Mouse (Mus musculus): ENCODE data around the gene Ccdc87. TPM values are rescaled to one million over a fixed set of nuclear protein-coding genes. Genes with fewer than 3 reads are reported as not detected.
"Not testable (repeated sequence)": the region's sequence is repeated elsewhere in the genome, so short reads cannot be mapped to it uniquely, and the experiment has no call there.

The Ccdc87 gene
- total and polyA plus RNA-seq, 2 experiments from 2014 or later: 1.0 to 1.2 TPM

DNA sequence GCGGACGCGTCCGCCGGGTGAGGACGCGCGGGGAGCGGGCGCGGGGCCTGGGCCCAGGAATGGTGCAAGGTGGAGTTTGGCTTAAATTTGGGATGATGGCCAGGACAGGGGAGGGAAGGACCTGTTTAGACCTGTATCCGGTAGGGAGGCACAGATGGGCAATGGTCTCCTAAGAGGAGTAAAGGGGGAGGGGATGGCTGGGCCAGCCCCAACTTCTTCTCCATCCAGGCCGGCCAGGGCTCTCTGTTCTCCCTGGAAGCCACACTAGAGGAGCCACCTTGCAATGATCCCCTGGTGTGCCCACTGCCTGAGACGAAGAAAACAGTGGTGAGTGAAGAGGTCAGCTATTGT is 16.3 kb downstream of the Ccdc87 start:
- Histone ChIP-seq H3K27ac (ENCODE audit: low read depth, low read length) (no peak overlapping the region), H3K9me3 (ENCODE audit: low read length) (no peaks in the 10 kb centered on the region), H3K4me3 (ENCODE audit: low read depth, low read length) (peak overlapping the region; percentile 58), H3K4me1 (ENCODE audit: insufficient read depth, low read length) (0 out of 2 replicates have a peak, but pooled peaks cover 8% of the 10 kb centered on the region), H3K27me3 (ENCODE audit: insufficient read depth, low read length) (no peaks in the 10 kb centered on the region), H3K4me2 (ENCODE audit: low read depth, low read length, poor library complexity, severe bottlenecking) (peak overlapping the region; percentile 80), H3K9ac (replicated peaks; ENCODE audit: low read length, poor library complexity, severe bottlenecking) (peak overlapping the region; percentile 68), H3K36me3 (ENCODE audit: insufficient read depth, low read length) (peaks cover 29% of the 10 kb centered on the region)
- ATAC-seq (ENCODE audit: low FRiP score): no peak; the same call in none of the 2 replicates
- DNase-seq (ENCODE audit: low spot score): no peak
- under 1% methylated on average over 14 of the region's 14 CpGs for WGBS
- TF ChIP-seq CTCF (IDR thresholded peaks at IDR 0.05): no peak

DNA sequence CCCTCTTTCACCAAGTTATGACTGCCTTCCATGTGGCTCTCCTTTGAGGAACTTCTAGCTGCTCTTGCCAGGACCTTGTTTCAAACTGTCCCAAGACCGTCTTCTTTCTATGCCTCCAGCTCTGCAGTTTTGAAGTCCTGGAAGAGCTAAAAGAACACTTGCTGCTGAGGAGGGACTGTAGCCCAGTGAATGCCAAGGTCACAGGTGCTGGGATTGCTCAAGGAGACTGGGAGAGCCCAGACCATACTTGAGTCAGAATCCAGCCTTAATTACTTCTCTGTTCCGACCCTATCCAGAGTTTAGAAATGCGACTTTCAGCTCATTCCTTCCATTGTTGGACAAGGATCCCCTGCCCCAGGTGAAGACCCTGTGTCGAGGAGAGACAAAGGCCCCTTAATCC is 16.8 kb downstream of the Ccdc87 start:
- no peak for TF ChIP-seq CTCF (IDR thresholded peaks at IDR 0.05)
- 54% methylated on average over 4 of the region's 4 CpGs for WGBS

DNA sequence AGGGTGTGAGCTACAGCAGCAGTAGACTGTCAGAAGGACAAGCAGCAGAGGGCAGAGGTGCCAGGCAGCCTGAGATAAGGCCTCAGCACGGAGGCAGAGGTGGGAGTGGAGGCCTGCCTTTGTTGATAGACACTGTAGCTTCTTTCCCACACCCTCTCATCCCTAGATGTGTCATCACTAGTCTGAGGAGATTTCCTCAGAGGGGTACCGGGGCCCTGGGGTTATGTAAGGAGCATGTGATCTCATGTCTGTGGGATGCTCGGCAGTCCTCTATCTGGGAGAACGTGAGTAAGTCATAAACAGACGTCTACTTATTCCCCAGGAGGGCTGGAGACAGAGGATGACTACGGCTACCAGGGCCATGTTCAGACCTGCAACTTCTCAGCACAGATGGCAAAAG is 19.9 kb downstream of the Ccdc87 start:
- TF ChIP-seq CTCF (IDR thresholded peaks at IDR 0.05): no peak
- H3K4me1 ChIP-seq (ENCODE audit: insufficient read depth, low read length): 0 out of 2 replicates have a peak, but pooled peaks cover 8% of the 10 kb centered on the region
- no peak overlapping the region for H3K4me2 ChIP-seq (ENCODE audit: low read depth, low read length, poor library complexity, severe bottlenecking)
- no peak overlapping the region for H3K27ac ChIP-seq (ENCODE audit: low read depth, low read length)
- H3K9me3 ChIP-seq (ENCODE audit: low read length): no peaks in the 10 kb centered on the region
- DNase-seq (ENCODE audit: low spot score) (no peak), ATAC-seq (ENCODE audit: low FRiP score) (no peak)
- 76% methylated on average over 6 of the region's 6 CpGs for whole genome bisulfite sequencing
- no peak overlapping the region for H3K4me3 ChIP-seq (ENCODE audit: low read depth, low read length)
- H3K36me3 ChIP-seq (ENCODE audit: insufficient read depth, low read length): peaks cover 34% of the 10 kb centered on the region
- no peaks in the 10 kb centered on the region for H3K27me3 ChIP-seq (ENCODE audit: insufficient read depth, low read length)
- no peak overlapping the region for H3K9ac ChIP-seq (replicated peaks; ENCODE audit: low read length, poor library complexity, severe bottlenecking)

More for the DNA sequence above, 16.8 kb downstream of the Ccdc87 start:
- DNase-seq (ENCODE audit: low spot score) (no peak), ATAC-seq (ENCODE audit: low FRiP score) (no peak)
- peak overlapping the region; percentile 80 for H3K4me2 ChIP-seq (ENCODE audit: low read depth, low read length, poor library complexity, severe bottlenecking)
- H3K27me3 ChIP-seq (ENCODE audit: insufficient read depth, low read length): no peaks in the 10 kb centered on the region
- H3K4me1 ChIP-seq (ENCODE audit: insufficient read depth, low read length): 0 out of 2 replicates have a peak, but pooled peaks cover 8% of the 10 kb centered on the region
- H3K9ac ChIP-seq (replicated peaks; ENCODE audit: low read length, poor library complexity, severe bottlenecking): peak overlapping the region; percentile 68; the same call in 1 of the 2 replicates
- no peaks in the 10 kb centered on the region for H3K9me3 ChIP-seq (ENCODE audit: low read length)
- H3K4me3 ChIP-seq (ENCODE audit: low read depth, low read length): peak overlapping the region; percentile 58; the same call in 1 of the 2 replicates
- no peak overlapping the region for H3K27ac ChIP-seq (ENCODE audit: low read depth, low read length)
- peaks cover 34% of the 10 kb centered on the region for H3K36me3 ChIP-seq (ENCODE audit: insufficient read depth, low read length)

DNA sequence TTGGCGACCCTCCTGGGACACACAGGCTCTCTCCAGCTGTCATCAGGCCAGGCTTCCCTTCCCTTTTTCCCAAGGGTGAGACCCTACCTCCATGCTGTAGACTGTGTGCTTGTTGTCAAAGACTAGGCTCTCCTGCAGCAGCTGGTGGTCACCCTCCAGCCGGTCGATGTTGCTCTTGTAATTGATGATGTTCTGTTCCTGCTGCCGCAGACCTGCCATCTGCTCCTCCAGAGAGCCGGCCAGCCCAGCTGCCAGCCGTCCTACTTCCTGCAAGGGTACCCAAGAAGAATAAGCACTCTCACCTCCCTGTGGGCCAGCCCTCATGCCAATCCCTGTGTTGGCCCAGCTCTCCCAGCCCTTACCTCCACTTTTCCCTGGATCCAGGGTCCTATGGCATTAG is 23.9 kb downstream of the Ccdc87 start:
- Histone ChIP-seq H3K4me2 (ENCODE audit: low read depth, low read length, poor library complexity, severe bottlenecking) (no peak overlapping the region), H3K4me3 (ENCODE audit: low read depth, low read length) (no peak overlapping the region), H3K4me1 (ENCODE audit: insufficient read depth, low read length) (no peaks in the 10 kb centered on the region), H3K27ac (ENCODE audit: low read depth, low read length) (no peak overlapping the region), H3K9ac (replicated peaks; ENCODE audit: low read length, poor library complexity, severe bottlenecking) (no peak overlapping the region), H3K27me3 (ENCODE audit: insufficient read depth, low read length) (no peaks in the 10 kb centered on the region), H3K9me3 (ENCODE audit: low read length) (no peaks in the 10 kb centered on the region), H3K36me3 (ENCODE audit: insufficient read depth, low read length) (peaks cover 28% of the 10 kb centered on the region)
- ATAC-seq (ENCODE audit: low FRiP score): no peak
- DNase-seq (ENCODE audit: low spot score): peak; percentile 32
- no peak for TF ChIP-seq CTCF (IDR thresholded peaks at IDR 0.05)
- 65% methylated on average over 6 of the region's 6 CpGs for WGBS

DNA sequence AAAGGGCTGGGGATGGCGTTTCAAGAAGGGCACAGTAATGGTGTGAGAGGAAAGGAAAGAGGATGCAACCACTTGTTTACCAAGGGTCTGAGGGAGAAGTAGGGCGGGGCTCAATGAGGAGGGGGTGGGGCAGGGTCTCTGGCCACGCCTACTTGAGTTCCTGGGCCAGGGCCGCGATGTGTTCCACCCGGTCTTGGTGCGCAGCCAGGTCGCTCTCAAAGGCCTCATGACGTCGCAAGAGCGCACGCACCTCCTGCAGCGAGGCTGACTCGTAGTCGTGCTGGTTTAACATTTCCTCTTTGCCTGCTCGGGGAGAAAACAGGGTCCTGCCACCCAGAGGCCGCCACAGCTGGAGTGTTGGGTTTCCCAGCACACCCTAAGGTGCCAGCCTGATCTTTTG is 26.0 kb downstream of the Ccdc87 start:
- no peak for TF ChIP-seq CTCF (IDR thresholded peaks at IDR 0.05)
- no peaks in the 10 kb centered on the region for H3K27me3 ChIP-seq (ENCODE audit: insufficient read depth, low read length)
- H3K9me3 ChIP-seq (ENCODE audit: low read length): no peaks in the 10 kb centered on the region
- no peak overlapping the region for H3K27ac ChIP-seq (ENCODE audit: low read depth, low read length)
- ATAC-seq (ENCODE audit: low FRiP score) (no peak), DNase-seq (ENCODE audit: low spot score) (peak; percentile 35)
- 5% methylated on average over 17 of the region's 17 CpGs for WGBS
- H3K4me2 ChIP-seq (ENCODE audit: low read depth, low read length, poor library complexity, severe bottlenecking): no peak overlapping the region; the same call in 1 of the 2 replicates
- H3K9ac ChIP-seq (replicated peaks; ENCODE audit: low read length, poor library complexity, severe bottlenecking): 0 out of 2 replicates have a peak overlapping the region, but pooled peaks have one; percentile 33
- no peaks in the 10 kb centered on the region for H3K4me1 ChIP-seq (ENCODE audit: insufficient read depth, low read length)
- H3K4me3 ChIP-seq (ENCODE audit: low read depth, low read length): no peak overlapping the region
- peaks cover 8% of the 10 kb centered on the region for H3K36me3 ChIP-seq (ENCODE audit: insufficient read depth, low read length)

DNA sequence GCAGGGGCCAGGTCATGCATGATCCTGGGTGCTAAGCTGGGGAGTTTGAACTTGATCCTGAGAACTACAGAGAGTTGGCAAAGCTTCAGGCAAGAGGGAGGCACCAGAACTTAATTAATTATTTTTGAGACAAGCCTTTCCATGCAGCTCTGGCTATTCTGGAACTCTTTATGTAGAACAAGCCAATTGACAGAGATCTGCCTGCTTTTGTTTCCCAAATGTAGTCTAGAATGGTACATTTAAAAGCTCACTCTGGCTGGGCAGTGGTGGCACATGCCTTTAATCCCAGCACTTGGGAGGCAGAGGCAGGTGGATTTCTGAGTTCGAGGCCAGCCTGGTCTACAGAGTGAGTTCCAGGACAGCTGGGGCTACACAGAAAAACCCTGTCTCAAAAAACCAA is 35.4 kb downstream of the Ccdc87 start:
- not testable (repeated sequence) for DNase-seq (ENCODE audit: low spot score); ATAC-seq (ENCODE audit: low FRiP score); H3K9me3 ChIP-seq (ENCODE audit: low read length); H3K4me3 ChIP-seq (ENCODE audit: low read depth, low read length); H3K4me2 ChIP-seq (ENCODE audit: low read depth, low read length, poor library complexity, severe bottlenecking); H3K9ac ChIP-seq (replicated peaks; ENCODE audit: low read length, poor library complexity, severe bottlenecking); H3K36me3 ChIP-seq (ENCODE audit: insufficient read depth, low read length); H3K27me3 ChIP-seq (ENCODE audit: insufficient read depth, low read length); H3K27ac ChIP-seq (ENCODE audit: low read depth, low read length); H3K4me1 ChIP-seq (ENCODE audit: insufficient read depth, low read length)
- WGBS: 73% methylated on average over 1 of the region's 1 CpGs

Data from midbrain, postnatal 0 days (tissue).